Mouse (Mus musculus) stomach, embryonic 15.5 days (tissue): ENCODE measurements around the gene Dlg1. TPM values are rescaled to one million over a fixed set of nuclear protein-coding genes. Genes with fewer than 3 reads are reported as not detected.

Experiments
- ATAC-seq: fragments of 200-750 bp; cut with Nextera tagmentation; 2 replicates; pipeline ENCODE4 v1.8.0; 2017; ENCODE audit warnings: low read depth, moderate number of reproducible peaks, moderate TSS enrichment; ENCODE audit not compliant: insufficient read depth, low FRiP score
- H3K27ac ChIP-seq: fragments of 300-500 bp; sonication (generic); 2 replicates; pipeline ENCODE4 v1.5.1; 2015; ENCODE audit warnings: mild to moderate bottlenecking, inconsistent platforms
- H3K27me3 ChIP-seq: fragments of 300-500 bp; sonication (generic); replicated peaks from 2 replicates; pipeline ENCODE4 v1.6.1; 2015; ENCODE audit warnings: inconsistent platforms
- H3K36me3 ChIP-seq: fragments of 300-500 bp; sonication (generic); 2 replicates; pipeline ENCODE4 v1.6.1; 2015; ENCODE audit warnings: inconsistent platforms
- H3K4me1 ChIP-seq: fragments of 300-500 bp; sonication (generic); 2 replicates; pipeline ENCODE4 v1.6.1; 2015; ENCODE audit warnings: inconsistent platforms
- H3K4me2 ChIP-seq: fragments of 300-500 bp; sonication (generic); 2 replicates; pipeline ENCODE4 v1.6.1; 2015; ENCODE audit warnings: mild to moderate bottlenecking, inconsistent platforms
- H3K4me3 ChIP-seq: fragments of 300-500 bp; sonication (generic); replicated peaks from 2 replicates; pipeline ENCODE4 v1.5.1; 2015; ENCODE audit warnings: inconsistent platforms
- H3K9ac ChIP-seq: fragments of 300-500 bp; sonication (generic); 2 replicates; pipeline ENCODE4 v1.6.1; 2015; ENCODE audit warnings: inconsistent platforms
- H3K9me3 ChIP-seq: fragments of 300-500 bp; sonication (generic); 2 replicates; pipeline ENCODE4 v1.6.1; 2016; ENCODE audit warnings: inconsistent platforms
- WGBS: fragments of 180-500 bp; shearing (Covaris S2); methylation state at CpG from one replicate; pipeline ENCODE4 v1.1.7; 2015; 5-methylcytosine and 5-hydroxymethylcytosine counted together
- polyA plus RNA-seq: library from polyadenylated mRNA; unstranded; fragments of >200 nt; fragmentation: Nextera tagmentation; extraction: Ambion mirVana; gene quantifications from 2 replicates; pipeline ENCODE4 v1.2.1, GENCODE M21; 2015

Dlg1 gene
- polyA plus RNA-seq, 1 experiment from 2014 or later, result 25.0 TPM

DNA sequence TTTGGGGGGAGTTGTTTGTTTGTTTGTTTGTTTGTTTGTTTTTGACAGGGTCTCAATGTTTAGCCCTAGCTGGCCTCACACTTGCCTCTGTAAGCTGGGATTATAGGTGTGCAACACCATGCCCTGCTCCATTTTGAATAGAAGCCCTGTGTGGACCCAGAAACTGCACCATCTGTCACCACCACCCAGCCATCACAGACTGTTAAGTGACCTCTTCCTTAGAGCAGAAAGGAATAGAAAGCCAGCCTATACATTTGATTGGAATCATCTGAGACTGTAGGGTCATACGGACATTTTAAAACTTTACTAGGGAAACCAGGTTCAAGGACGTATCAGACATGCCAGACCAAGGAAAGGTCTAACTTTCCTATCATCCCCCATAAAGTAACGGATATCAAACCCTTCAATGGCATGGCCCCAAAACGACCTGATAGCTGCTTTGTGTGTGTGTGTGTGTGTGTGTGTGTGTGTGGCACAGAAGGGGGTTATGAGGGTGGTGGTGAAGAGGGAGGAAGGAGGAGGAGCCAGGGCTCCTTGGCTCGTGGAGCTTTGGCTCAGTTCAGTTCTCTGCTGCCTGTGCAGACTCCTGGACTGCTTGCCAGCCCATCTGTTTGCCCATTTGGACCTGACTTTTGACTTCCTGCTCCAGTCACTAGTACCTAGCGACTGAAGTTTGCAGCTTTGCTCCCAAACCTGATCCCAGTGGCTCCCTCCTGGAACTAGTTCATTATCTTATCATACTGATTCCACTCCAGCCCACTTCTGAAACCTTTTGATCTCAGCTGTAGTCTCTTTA is 4.5 kb upstream of the Dlg1 start:
- no peaks in the 10 kb centered on the region for H3K4me1 ChIP-seq
- 52% methylated on average over 6 of the region's 6 CpGs for WGBS
- no peak overlapping the region for H3K4me2 ChIP-seq
- H3K27ac ChIP-seq, result no peak overlapping the region
- no peaks in the 10 kb centered on the region for H3K9me3 ChIP-seq
- H3K4me3 ChIP-seq, result no peak overlapping the region
- H3K27me3 ChIP-seq, result no peaks in the 10 kb centered on the region
- no peaks in the 10 kb centered on the region for H3K36me3 ChIP-seq
- no peak overlapping the region for H3K9ac ChIP-seq
- no peak for ATAC-seq

GRCm38 (mm10) chr16:31659453-31659852 is 3.8 kb upstream of the Dlg1 start:
- H3K9ac ChIP-seq, result no peak overlapping the region
- H3K36me3 ChIP-seq, result no peaks in the 10 kb centered on the region
- H3K9me3 ChIP-seq, result no peaks in the 10 kb centered on the region
- H3K4me2 ChIP-seq, result no peak overlapping the region
- H3K27ac ChIP-seq, result no peak overlapping the region
- ATAC-seq, result no peak
- no peak overlapping the region for H3K4me3 ChIP-seq
- H3K4me1 ChIP-seq, result no peaks in the 10 kb centered on the region
- H3K27me3 ChIP-seq, result no peaks in the 10 kb centered on the region
- WGBS, result 66% methylated on average over 5 of the region's 5 CpGs

GRCm38 (mm10) chr16:31662556-31663378 is 476 bp upstream of the Dlg1 start:
- Histone ChIP-seq H3K4me1 (peaks cover 4% of the 10 kb centered on the region; the same call in 1 of the 2 replicates), H3K4me3 (peak overlapping the region; percentile 93), H3K4me2 (peak overlapping the region; percentile 83), H3K9me3 (no peaks in the 10 kb centered on the region), H3K9ac (peak overlapping the region; percentile 88), H3K36me3 (no peaks in the 10 kb centered on the region), H3K27ac (peak overlapping the region; percentile 95), H3K27me3 (no peaks in the 10 kb centered on the region)
- no peak for ATAC-seq
- WGBS, result 13% methylated on average over 22 of the region's 22 CpGs

GRCm38 (mm10) chr16:31664287-31664597 is 999 bp downstream of the Dlg1 start:
- Histone ChIP-seq H3K36me3 (no peaks in the 10 kb centered on the region), H3K9ac (peak overlapping the region; percentile 88), H3K27me3 (no peaks in the 10 kb centered on the region), H3K4me2 (peak overlapping the region; percentile 83), H3K9me3 (no peaks in the 10 kb centered on the region), H3K4me3 (peak overlapping the region; percentile 93), H3K27ac (peak overlapping the region; percentile 95), H3K4me1 (peaks cover 4% of the 10 kb centered on the region; the same call in 1 of the 2 replicates)
- 0% methylated on average over 25 of the region's 36 CpGs for WGBS
- ATAC-seq, result peak; percentile 61

DNA sequence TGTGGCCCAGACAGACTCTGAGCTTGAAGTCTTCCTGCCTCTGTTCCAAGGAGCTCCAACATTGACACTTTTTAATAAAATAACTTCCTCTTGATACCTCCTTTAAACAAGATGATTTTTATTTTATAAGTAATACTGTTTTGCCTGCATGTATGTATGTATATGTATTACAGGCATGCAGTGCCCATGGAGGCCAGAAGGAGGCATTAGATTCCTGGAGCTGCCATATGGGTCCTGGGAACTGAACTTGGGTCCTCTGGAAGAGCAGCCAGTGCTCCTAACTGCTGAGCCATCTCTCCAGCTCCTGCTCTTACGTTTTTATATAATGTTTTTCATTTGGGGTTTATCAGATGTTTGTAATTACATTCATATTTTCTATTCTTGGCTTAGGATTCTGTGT is 9.0 kb downstream of the Dlg1 start:
- Histone ChIP-seq H3K4me3 (no peak overlapping the region), H3K9me3 (no peaks in the 10 kb centered on the region), H3K36me3 (peaks cover 3% of the 10 kb centered on the region; the same call in 1 of the 2 replicates), H3K27ac (no peak overlapping the region), H3K9ac (no peak overlapping the region), H3K4me2 (no peak overlapping the region), H3K4me1 (no peaks in the 10 kb centered on the region), H3K27me3 (no peaks in the 10 kb centered on the region)
- 92% methylated on average over 1 of the region's 1 CpGs for WGBS
- ATAC-seq, result no peak

DNA sequence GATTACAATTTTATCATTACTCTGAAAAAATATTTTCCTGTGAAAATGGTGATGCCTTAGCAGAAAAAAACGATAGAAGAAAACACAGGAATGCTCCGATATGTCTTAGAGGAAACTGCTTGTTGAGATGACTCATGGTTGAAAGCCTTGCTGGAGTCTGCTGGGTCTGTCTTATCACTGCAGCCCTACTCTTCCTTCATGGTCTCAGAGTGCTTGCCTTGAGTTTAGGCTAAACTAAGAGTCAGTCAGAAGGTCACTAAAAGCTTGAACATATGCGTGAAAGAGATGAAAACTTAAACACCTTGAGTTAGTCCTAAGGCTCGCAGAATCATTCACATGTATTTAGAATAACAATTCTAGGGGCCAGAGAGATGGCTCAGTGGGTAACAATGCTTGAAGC is 14.2 kb downstream of the Dlg1 start:
- Histone ChIP-seq H3K9ac (no peak overlapping the region), H3K4me2 (no peak overlapping the region), H3K36me3 (no peaks in the 10 kb centered on the region), H3K27me3 (no peaks in the 10 kb centered on the region), H3K9me3 (no peaks in the 10 kb centered on the region), H3K4me3 (no peak overlapping the region), H3K4me1 (no peaks in the 10 kb centered on the region), H3K27ac (no peak overlapping the region)
- no peak for ATAC-seq
- WGBS, result 81% methylated on average over 4 of the region's 4 CpGs

DNA sequence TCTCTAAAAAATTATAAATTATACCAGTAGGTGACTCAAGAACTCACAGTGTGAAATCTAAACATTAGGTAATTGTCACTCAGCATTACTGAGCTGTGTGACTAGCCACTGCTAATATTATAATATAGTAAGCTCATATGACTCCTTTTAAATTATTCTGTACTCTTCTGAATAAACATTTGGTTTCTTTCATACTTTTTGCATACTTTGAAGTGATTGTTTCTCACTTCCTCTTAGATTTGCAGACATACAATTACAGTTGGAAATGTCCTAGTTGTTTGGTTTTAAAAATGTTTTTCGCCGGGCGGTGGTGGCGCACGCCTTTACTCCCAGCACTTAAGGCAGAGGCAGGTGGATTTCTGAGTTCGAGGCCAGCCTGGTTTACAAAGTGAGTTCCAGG is 19.0 kb downstream of the Dlg1 start:
- Histone ChIP-seq H3K9ac (no peak overlapping the region), H3K4me2 (no peak overlapping the region), H3K9me3 (no peaks in the 10 kb centered on the region), H3K27me3 (no peaks in the 10 kb centered on the region), H3K27ac (no peak overlapping the region), H3K4me1 (no peaks in the 10 kb centered on the region), H3K4me3 (no peak overlapping the region), H3K36me3 (no peaks in the 10 kb centered on the region)
- no peak for ATAC-seq
- 96% methylated on average over 6 of the region's 6 CpGs for WGBS

GRCm38 (mm10) chr16:31683670-31684430 is 20.6 kb downstream of the Dlg1 start:
- WGBS, result 75% methylated on average over 9 of the region's 9 CpGs
- H3K4me3 ChIP-seq, result no peak overlapping the region
- no peaks in the 10 kb centered on the region for H3K4me1 ChIP-seq
- H3K27ac ChIP-seq, result no peak overlapping the region
- H3K4me2 ChIP-seq, result no peak overlapping the region
- H3K9me3 ChIP-seq, result no peaks in the 10 kb centered on the region
- no peaks in the 10 kb centered on the region for H3K36me3 ChIP-seq
- H3K27me3 ChIP-seq, result no peaks in the 10 kb centered on the region
- H3K9ac ChIP-seq, result no peak overlapping the region
- ATAC-seq, result no peak

- ATAC-seq, result no peak
- no peak overlapping the region for H3K27ac ChIP-seq
- no peaks in the 10 kb centered on the region for H3K9me3 ChIP-seq
- H3K36me3 ChIP-seq, result no peaks in the 10 kb centered on the region
- no peak overlapping the region for H3K4me2 ChIP-seq
- H3K27me3 ChIP-seq, result no peaks in the 10 kb centered on the region
- no peak overlapping the region for H3K9ac ChIP-seq
- WGBS, result 86% methylated on average over 4 of the region's 4 CpGs
- no peak overlapping the region for H3K4me3 ChIP-seq
- H3K4me1 ChIP-seq, result no peaks in the 10 kb centered on the region
Observed at GRCm38 (mm10) chr16:31684771-31685170, 21.5 kb downstream of the Dlg1 start.

GRCm38 (mm10) chr16:31687766-31688165 is 24.5 kb downstream of the Dlg1 start:
- no peak for ATAC-seq
- H3K4me2 ChIP-seq, result no peak overlapping the region
- H3K4me3 ChIP-seq, result no peak overlapping the region
- no peaks in the 10 kb centered on the region for H3K4me1 ChIP-seq
- no peak overlapping the region for H3K27ac ChIP-seq
- H3K36me3 ChIP-seq, result no peaks in the 10 kb centered on the region
- no peak overlapping the region for H3K9ac ChIP-seq
- H3K27me3 ChIP-seq, result no peaks in the 10 kb centered on the region
- no peaks in the 10 kb centered on the region for H3K9me3 ChIP-seq

- peak overlapping the region; percentile 42 for H3K4me2 ChIP-seq
Observed at GRCm38 (mm10) chr16:31695286-31696020, 32.2 kb downstream of the Dlg1 start.

More at GRCm38 (mm10) chr16:31695286-31696020, 32.2 kb downstream of the Dlg1 start:
- Histone ChIP-seq H3K27ac (no peak overlapping the region), H3K36me3 (no peaks in the 10 kb centered on the region), H3K9ac (no peak overlapping the region), H3K4me1 (no peaks in the 10 kb centered on the region), H3K4me3 (no peak overlapping the region; the same call in 1 of the 2 replicates), H3K9me3 (no peaks in the 10 kb centered on the region), H3K27me3 (no peaks in the 10 kb centered on the region)
- ATAC-seq, result no peak
- 37% methylated on average over 11 of the region's 11 CpGs for whole genome bisulfite sequencing
